Mouse (Mus musculus) liver, embryonic 13.5 days (tissue): Measurements from ENCODE around the gene Col6a2. TPM values are rescaled to one million over a fixed set of nuclear protein-coding genes. Genes with fewer than 3 reads are reported as not detected.

Source experiments
- polyA plus RNA-seq: library from polyadenylated mRNA; unstranded; fragments of >200 nt; fragmentation: Nextera tagmentation; extraction: Ambion mirVana; gene quantifications from 2 replicates; pipeline ENCODE4 v1.2.1, GENCODE M21; 2015

Col6a2 gene
- polyA plus RNA-seq, 1 experiment from 2014 or later, result 9.5 TPM

Other genes starting within 250 kb of the Col6a2 start
- gene AC141477.1, start 183.2 kb downstream of the Col6a2 start, polyA plus RNA-seq, result not detected in 2 replicates
- gene Pcnt, start 180.8 kb downstream of the Col6a2 start, polyA plus RNA-seq, result 8.3 and 9.5 TPM in 2 replicates
- gene 2610028H24Rik, start 174.5 kb downstream of the Col6a2 start, polyA plus RNA-seq, result not detected in 2 replicates
- 25.2 and 26.5 TPM in 2 replicates for gene Mcm3ap, start 154.7 kb downstream of the Col6a2 start, polyA plus RNA-seq
- gene Ybey, start 154.5 kb downstream of the Col6a2 start, polyA plus RNA-seq, result 3.3 and 4.2 TPM in 2 replicates
- gene Lss, start 92.0 kb downstream of the Col6a2 start, polyA plus RNA-seq, result 40.5 and 49.3 TPM in 2 replicates
- gene Spatc1l, start 61.4 kb downstream of the Col6a2 start, polyA plus RNA-seq, result not detected in 2 replicates
- 19.1 and 22.9 TPM in 2 replicates for gene Ftcd, start 48.0 kb downstream of the Col6a2 start, polyA plus RNA-seq
- gene Col6a1, start 102.5 kb upstream of the Col6a2 start, polyA plus RNA-seq, result 8.7 and 9.2 TPM in 2 replicates